Mouse (Mus musculus): ENCODE measurements around the gene Actr3b. TPM values are rescaled to one million over a fixed set of nuclear protein-coding genes. Genes with fewer than 3 reads are reported as not detected.
"Not testable (repeated sequence)": the region's sequence is repeated elsewhere in the genome, so short reads cannot be mapped to it uniquely, and the experiment has no call there.

The Actr3b gene
- polyA plus RNA-seq, 1 experiment: 1.7 TPM

- Histone ChIP-seq H3K4me1 (replicated peaks; ENCODE audit: control insufficient read depth, insufficient read depth, low read length) (no peaks in the 10 kb centered on the region), H3K4me3 (ENCODE audit: control insufficient read depth, insufficient read depth, low read length) (no peak overlapping the region), H3K27ac (ENCODE audit: control insufficient read depth, insufficient read depth, low read length) (no peak overlapping the region), H3K27me3 (ENCODE audit: control insufficient read depth, insufficient read depth, low read length) (no peaks in the 10 kb centered on the region), H3K36me3 (ENCODE audit: control insufficient read depth, insufficient read depth, low read length) (no peaks in the 10 kb centered on the region)
- no peak for DNase-seq
- no peak for TF ChIP-seq POLR2A (IDR thresholded peaks at IDR 0.05; ENCODE audit: control insufficient read depth, extremely low read depth, insufficient read depth, low read length, poor library complexity)
- TF ChIP-seq CTCF (IDR thresholded peaks at IDR 0.05; ENCODE audit: borderline replicate concordance, control insufficient read depth, extremely low read depth, insufficient read depth, low read length, poor library complexity): no peak
- WGBS: 91% methylated on average over 12 of the region's 12 CpGs
Measured at GRCm38 (mm10) chr5:25871342-25872023, 111.7 kb downstream of the Actr3b start.

GRCm38 (mm10) chr5:25873046-25873445 is 113.2 kb downstream of the Actr3b start:
- no peak for DNase-seq
- TF ChIP-seq POLR2A (IDR thresholded peaks at IDR 0.05; ENCODE audit: control insufficient read depth, extremely low read depth, insufficient read depth, low read length, poor library complexity) (no peak), CTCF (IDR thresholded peaks at IDR 0.05; ENCODE audit: borderline replicate concordance, control insufficient read depth, extremely low read depth, insufficient read depth, low read length, poor library complexity) (no peak)
- Histone ChIP-seq H3K4me3 (ENCODE audit: control insufficient read depth, insufficient read depth, low read length) (no peak overlapping the region), H3K27ac (ENCODE audit: control insufficient read depth, insufficient read depth, low read length) (no peak overlapping the region), H3K36me3 (ENCODE audit: control insufficient read depth, insufficient read depth, low read length) (no peaks in the 10 kb centered on the region), H3K4me1 (replicated peaks; ENCODE audit: control insufficient read depth, insufficient read depth, low read length) (no peaks in the 10 kb centered on the region), H3K27me3 (ENCODE audit: control insufficient read depth, insufficient read depth, low read length) (no peaks in the 10 kb centered on the region)
- 84% methylated on average over 2 of the region's 2 CpGs for WGBS

GRCm38 (mm10) chr5:25875927-25876326 is 116.1 kb downstream of the Actr3b start:
- not testable (repeated sequence) for H3K4me1 ChIP-seq (replicated peaks; ENCODE audit: control insufficient read depth, insufficient read depth, low read length); H3K27ac ChIP-seq (ENCODE audit: control insufficient read depth, insufficient read depth, low read length); DNase-seq; H3K27me3 ChIP-seq (ENCODE audit: control insufficient read depth, insufficient read depth, low read length); H3K4me3 ChIP-seq (ENCODE audit: control insufficient read depth, insufficient read depth, low read length); H3K36me3 ChIP-seq (ENCODE audit: control insufficient read depth, insufficient read depth, low read length)

GRCm38 (mm10) chr5:25877281-25877680 is 117.5 kb downstream of the Actr3b start:
- 84% methylated on average over 5 of the region's 5 CpGs for WGBS
- Histone ChIP-seq H3K27me3 (ENCODE audit: control insufficient read depth, insufficient read depth, low read length) (no peaks in the 10 kb centered on the region), H3K36me3 (ENCODE audit: control insufficient read depth, insufficient read depth, low read length) (no peaks in the 10 kb centered on the region), H3K4me1 (replicated peaks; ENCODE audit: control insufficient read depth, insufficient read depth, low read length) (no peaks in the 10 kb centered on the region), H3K4me3 (ENCODE audit: control insufficient read depth, insufficient read depth, low read length) (no peak overlapping the region), H3K27ac (ENCODE audit: control insufficient read depth, insufficient read depth, low read length) (no peak overlapping the region)
- TF ChIP-seq CTCF (IDR thresholded peaks at IDR 0.05; ENCODE audit: borderline replicate concordance, control insufficient read depth, extremely low read depth, insufficient read depth, low read length, poor library complexity) (no peak), POLR2A (IDR thresholded peaks at IDR 0.05; ENCODE audit: control insufficient read depth, extremely low read depth, insufficient read depth, low read length, poor library complexity) (no peak)
- DNase-seq: no peak

GRCm38 (mm10) chr5:25877996-25878395 is 118.2 kb downstream of the Actr3b start:
- 87% methylated on average over 3 of the region's 3 CpGs for WGBS
- H3K36me3 ChIP-seq (ENCODE audit: control insufficient read depth, insufficient read depth, low read length): no peaks in the 10 kb centered on the region
- no peak overlapping the region for H3K27ac ChIP-seq (ENCODE audit: control insufficient read depth, insufficient read depth, low read length)
- no peaks in the 10 kb centered on the region for H3K4me1 ChIP-seq (replicated peaks; ENCODE audit: control insufficient read depth, insufficient read depth, low read length)
- DNase-seq: no peak
- H3K4me3 ChIP-seq (ENCODE audit: control insufficient read depth, insufficient read depth, low read length): no peak overlapping the region
- H3K27me3 ChIP-seq (ENCODE audit: control insufficient read depth, insufficient read depth, low read length): no peaks in the 10 kb centered on the region
- TF ChIP-seq CTCF (IDR thresholded peaks at IDR 0.05; ENCODE audit: borderline replicate concordance, control insufficient read depth, extremely low read depth, insufficient read depth, low read length, poor library complexity): no peak
- TF ChIP-seq POLR2A (IDR thresholded peaks at IDR 0.05; ENCODE audit: control insufficient read depth, extremely low read depth, insufficient read depth, low read length, poor library complexity): no peak

GRCm38 (mm10) chr5:25886708-25887107 is 126.9 kb downstream of the Actr3b start:
- Histone ChIP-seq H3K4me1 (replicated peaks; ENCODE audit: control insufficient read depth, insufficient read depth, low read length) (no peaks in the 10 kb centered on the region), H3K27ac (ENCODE audit: control insufficient read depth, insufficient read depth, low read length) (no peak overlapping the region), H3K36me3 (ENCODE audit: control insufficient read depth, insufficient read depth, low read length) (no peaks in the 10 kb centered on the region), H3K27me3 (ENCODE audit: control insufficient read depth, insufficient read depth, low read length) (no peaks in the 10 kb centered on the region), H3K4me3 (ENCODE audit: control insufficient read depth, insufficient read depth, low read length) (no peak overlapping the region)
- TF ChIP-seq CTCF (IDR thresholded peaks at IDR 0.05; ENCODE audit: borderline replicate concordance, control insufficient read depth, extremely low read depth, insufficient read depth, low read length, poor library complexity) (no peak), POLR2A (IDR thresholded peaks at IDR 0.05; ENCODE audit: control insufficient read depth, extremely low read depth, insufficient read depth, low read length, poor library complexity) (no peak)
- no peak for DNase-seq
- WGBS: 90% methylated on average over 3 of the region's 3 CpGs

- no peak for DNase-seq
- 58% methylated on average over 3 of the region's 3 CpGs for WGBS
- no peaks in the 10 kb centered on the region for H3K36me3 ChIP-seq (ENCODE audit: control insufficient read depth, insufficient read depth, low read length)
- no peak overlapping the region for H3K27ac ChIP-seq (ENCODE audit: control insufficient read depth, insufficient read depth, low read length)
- TF ChIP-seq CTCF (IDR thresholded peaks at IDR 0.05; ENCODE audit: borderline replicate concordance, control insufficient read depth, extremely low read depth, insufficient read depth, low read length, poor library complexity) (no peak), POLR2A (IDR thresholded peaks at IDR 0.05; ENCODE audit: control insufficient read depth, extremely low read depth, insufficient read depth, low read length, poor library complexity) (no peak)
- no peaks in the 10 kb centered on the region for H3K27me3 ChIP-seq (ENCODE audit: control insufficient read depth, insufficient read depth, low read length)
- no peaks in the 10 kb centered on the region for H3K4me1 ChIP-seq (replicated peaks; ENCODE audit: control insufficient read depth, insufficient read depth, low read length)
- no peak overlapping the region for H3K4me3 ChIP-seq (ENCODE audit: control insufficient read depth, insufficient read depth, low read length)
Measured at GRCm38 (mm10) chr5:25889746-25890382, 130.1 kb downstream of the Actr3b start.
